Mouse (Mus musculus): ENCODE data around the gene Agtpbp1. TPM values are rescaled to one million over a fixed set of nuclear protein-coding genes. Genes with fewer than 3 reads are reported as not detected.

Gene Agtpbp1
- total and polyA plus RNA-seq, 3 experiments = 24.2 to 117 (median 33.7) TPM

DNA sequence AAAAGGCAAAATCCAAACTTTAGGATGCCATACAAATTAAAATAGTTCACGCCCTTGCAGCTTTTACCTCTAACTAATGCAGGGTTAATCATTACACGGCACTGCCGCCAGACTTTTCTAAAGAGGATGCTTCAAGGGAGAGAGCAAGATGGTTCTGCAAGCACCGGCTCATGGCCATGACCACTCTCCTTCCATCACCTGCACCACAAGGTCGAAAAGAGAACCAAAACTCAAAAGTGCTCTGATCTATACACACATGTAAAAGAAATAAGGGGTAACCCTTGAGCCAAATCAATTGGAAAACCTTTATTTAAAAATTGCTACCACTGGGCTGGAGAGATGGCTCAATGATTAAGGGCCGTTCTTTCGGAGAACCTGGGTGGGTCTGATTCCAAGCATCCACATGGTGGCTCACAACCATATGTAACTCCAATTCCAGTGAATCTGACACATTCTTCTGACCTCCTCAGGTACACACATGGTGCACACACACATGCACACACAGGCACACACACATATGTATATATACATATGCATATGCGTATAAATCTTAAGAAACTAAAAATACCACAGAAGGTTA is 29.3 kb downstream of the Agtpbp1 start:
- no peaks in the 10 kb centered on the region for H3K9me3 ChIP-seq (replicated peaks; ENCODE audit: insufficient read depth, low read length)
- no peak for DNase-seq (ENCODE audit: low read depth, low spot score)
- H3K79me2 ChIP-seq (ENCODE audit: control insufficient read depth, insufficient read depth, low read length, poor library complexity) = peaks cover 52% of the 10 kb centered on the region
- H3K4me1 ChIP-seq (ENCODE audit: control insufficient read depth in 1 of 2, insufficient read depth in 2 of 2, low read length in 2 of 2) = peaks cover 6 to 27% of the 10 kb centered on the region in 2 experiments
- TF ChIP-seq MYC (IDR thresholded peaks at IDR 0.05; ENCODE audit: low read depth, low read length) (no peak), POLR2A (IDR thresholded peaks at IDR 0.05; ENCODE audit: control insufficient read depth in 1 of 2, insufficient read depth in 1 of 2, low read depth in 1 of 2, low read length in 2 of 2, poor library complexity in 1 of 2) (no peak)
- H3K36me3 ChIP-seq (ENCODE audit: control insufficient read depth in 1 of 2, insufficient read depth in 2 of 2, low read length in 2 of 2) = peaks cover 0 to 26% of the 10 kb centered on the region in 2 experiments; a peak in 2 of 4 replicates
- no peaks in the 10 kb centered on the region for H3K27me3 ChIP-seq (ENCODE audit: control insufficient read depth in 1 of 2, insufficient read depth in 2 of 2, low read length in 2 of 2)
- peak overlapping the region; percentile 21 to 95; a peak in 3 of 4 replicates for H3K4me3 ChIP-seq (ENCODE audit: control insufficient read depth in 1 of 2, insufficient read depth in 1 of 2, low read depth in 2 of 2, low read length in 2 of 2)
- H3K9ac ChIP-seq (ENCODE audit: control insufficient read depth, low read depth, low read length, poor library complexity, severe bottlenecking) = no peak overlapping the region
- H3K27ac ChIP-seq (ENCODE audit: control insufficient read depth, low read depth, low read length) = no peak overlapping the region

GRCm38 (mm10) chr13:59554772-59555505 is 30.1 kb downstream of the Agtpbp1 start:
- H3K27ac ChIP-seq (ENCODE audit: control insufficient read depth, low read depth, low read length) = no peak overlapping the region
- no peak overlapping the region; the same call in 1 of the 2 replicates for H3K9ac ChIP-seq (ENCODE audit: control insufficient read depth, low read depth, low read length, poor library complexity, severe bottlenecking)
- H3K4me1 ChIP-seq (ENCODE audit: control insufficient read depth in 1 of 2, insufficient read depth in 2 of 2, low read length in 2 of 2) = peaks cover 13 to 33% of the 10 kb centered on the region in 2 experiments
- peak; percentile 25 for DNase-seq (ENCODE audit: low read depth, low spot score)
- H3K27me3 ChIP-seq (ENCODE audit: control insufficient read depth in 1 of 2, insufficient read depth in 2 of 2, low read length in 2 of 2) = no peaks in the 10 kb centered on the region
- no peak for TF ChIP-seq ZC3H11A (IDR thresholded peaks at IDR 0.05; ENCODE audit: low read depth, low read length)
- TF ChIP-seq KAT2A (conservative IDR thresholded peaks at IDR 0.05; ENCODE audit: low read depth, low read length) = no peak
- no peak for TF ChIP-seq POLR2A (IDR thresholded peaks at IDR 0.05; ENCODE audit: control insufficient read depth in 1 of 2, insufficient read depth in 1 of 2, low read depth in 1 of 2, low read length in 2 of 2, poor library complexity in 1 of 2)
- no peak for TF ChIP-seq TAL1 (IDR thresholded peaks at IDR 0.05; ENCODE audit: low read length)
- TF ChIP-seq UBTF (IDR thresholded peaks at IDR 0.05; ENCODE audit: borderline replicate concordance, insufficient read depth, low read depth, low read length) = no peak
- TF ChIP-seq TBP (IDR thresholded peaks at IDR 0.05; ENCODE audit: low read depth, low read length) = no peak
- no peak for TF ChIP-seq MAFK (IDR thresholded peaks at IDR 0.05; ENCODE audit: borderline replicate concordance, low read depth, low read length)
- TF ChIP-seq MEF2A (IDR thresholded peaks at IDR 0.05; ENCODE audit: extremely low read depth, insufficient replicate concordance, low read depth, low read length, poor library complexity, severe bottlenecking) = no peak
- TF ChIP-seq CHD2 (IDR thresholded peaks at IDR 0.05; ENCODE audit: low read length) = no peak
- TF ChIP-seq EP300 (IDR thresholded peaks at IDR 0.05; ENCODE audit: low read depth in 1 of 2, low read length in 2 of 2) = no peak
- no peak for TF ChIP-seq ELF1 (IDR thresholded peaks at IDR 0.05; ENCODE audit: low read depth, low read length)
- no peak for TF ChIP-seq MYB (IDR thresholded peaks at IDR 0.05; ENCODE audit: low read depth, low read length)
- TF ChIP-seq ZMIZ1 (IDR thresholded peaks at IDR 0.05; ENCODE audit: low read depth, low read length) = no peak
- TF ChIP-seq POLR2AphosphoS2 (IDR thresholded peaks at IDR 0.05; ENCODE audit: low read length) = no peak
- no peak for TF ChIP-seq RAD21 (IDR thresholded peaks at IDR 0.05; ENCODE audit: low read depth, low read length)
- H3K9me3 ChIP-seq (replicated peaks; ENCODE audit: insufficient read depth, low read length) = no peaks in the 10 kb centered on the region
- no peak overlapping the region for H3K4me3 ChIP-seq (ENCODE audit: control insufficient read depth in 1 of 2, insufficient read depth in 1 of 2, low read depth in 2 of 2, low read length in 2 of 2)
- peaks cover 0 to 34% of the 10 kb centered on the region in 2 experiments; a peak in 2 of 4 replicates for H3K36me3 ChIP-seq (ENCODE audit: control insufficient read depth in 1 of 2, insufficient read depth in 2 of 2, low read length in 2 of 2)
- peaks cover 55% of the 10 kb centered on the region for H3K79me2 ChIP-seq (ENCODE audit: control insufficient read depth, insufficient read depth, low read length, poor library complexity)
